Comparison of ENCODE assay signal across 10 mouse cellular contexts in the genomic region with DNA sequence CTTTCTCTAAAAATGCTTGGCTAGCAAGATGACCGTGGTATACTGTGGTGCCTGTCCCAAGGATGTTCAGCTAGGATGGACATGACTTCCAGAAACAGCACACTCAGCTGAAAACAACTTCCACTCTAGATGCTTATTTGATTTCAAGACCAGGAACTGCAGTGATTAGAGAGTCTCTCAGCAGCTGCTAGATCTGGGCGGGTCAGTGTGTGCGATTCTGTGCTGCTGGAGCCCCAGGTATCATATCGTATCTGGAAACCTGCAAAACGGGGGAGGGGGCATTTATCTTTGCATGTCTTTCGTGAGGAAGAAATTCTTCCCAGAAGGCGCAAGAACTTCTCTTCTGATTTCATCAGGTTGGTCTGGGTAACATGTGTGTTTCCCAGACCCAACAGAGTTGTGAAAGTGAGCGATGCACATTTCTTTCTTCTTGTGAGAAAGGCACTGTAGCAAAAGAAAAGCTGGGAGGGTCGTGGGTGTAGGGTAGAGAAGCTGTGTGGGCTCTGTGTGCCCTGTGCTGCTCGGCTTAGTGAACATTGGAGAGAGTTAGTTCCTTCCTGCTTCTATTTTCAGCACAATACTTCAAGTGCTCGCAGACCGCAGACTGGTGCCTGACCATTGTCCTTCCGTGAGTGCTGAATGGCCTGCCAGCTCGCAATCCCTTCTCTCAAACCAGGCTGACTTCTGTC.
DNase-seq lines count a peak whose midpoint lies in the region; ATAC-seq and TF ChIP-seq lines count a peak whose summit lies in the region.
"Had no signal": no experiment of that assay in that cellular context is flagged by ENCODE, and none has a peak within 500 bp of the region (broad histone marks: within the 10 kb centered on the region; RNA-seq: fewer than 3 reads in every experiment).

No protein-coding gene starts in this region.

- H3K4me3 ChIP-seq in left cerebral cortex, adult 2 months = no peak overlapping the region
- H3K4me3 ChIP-seq in heart, embryonic 12.5 days = no peak overlapping the region
- H3K4me3 ChIP-seq in hindbrain, embryonic 16.5 days (ENCODE audit: low read length) = no peak overlapping the region
- H3K4me3 ChIP-seq: erythroblast, embryonic 14.5 days; myocyte had no signal

- peak overlapping the region; percentile 59 for H3K4me2 ChIP-seq in heart, embryonic 12.5 days
- H3K4me2 ChIP-seq in hindbrain, embryonic 16.5 days (ENCODE audit: low read length) = no peak overlapping the region

- no peaks in the 10 kb centered on the region for H3K27me3 ChIP-seq in heart, embryonic 12.5 days (replicated peaks)
- no peaks in the 10 kb centered on the region for H3K27me3 ChIP-seq in hindbrain, embryonic 16.5 days (replicated peaks; ENCODE audit: control insufficient read depth, insufficient read depth, low read length)

- no peaks in the 10 kb centered on the region for H3K9me3 ChIP-seq in heart, embryonic 12.5 days (replicated peaks)
- H3K9me3 ChIP-seq in hindbrain, embryonic 16.5 days (ENCODE audit: control insufficient read depth, low read length) = no peaks in the 10 kb centered on the region

- H3K4me1 ChIP-seq in heart, embryonic 12.5 days (replicated peaks) = peaks cover 10% of the 10 kb centered on the region
- H3K4me1 ChIP-seq in hindbrain, embryonic 16.5 days (ENCODE audit: control insufficient read depth, insufficient read depth, low read depth, low read length) = no peaks in the 10 kb centered on the region

- no peak for TF ChIP-seq CTCF in left cerebral cortex, adult 2 months (IDR thresholded peaks at IDR 0.05)

- H3K27ac ChIP-seq in left cerebral cortex, adult 2 months = peak overlapping the region; percentile 48
- peak overlapping the region; percentile 77 for H3K27ac ChIP-seq in heart, embryonic 12.5 days (ENCODE audit: poor library complexity, severe bottlenecking)
- H3K27ac ChIP-seq in hindbrain, embryonic 16.5 days (ENCODE audit: low read depth, low read length) = no peak overlapping the region

- intact Hi-C loops in left cerebral cortex, adult 2 months (cut with DNase I) = no loop called here
- intact Hi-C loops in left cerebral cortex, postnatal 36 days (cut with DNase I) = no loop called here

- ATAC-seq in heart, embryonic 12.5 days (ENCODE audit: insufficient number of reproducible peaks, low FRiP score) = peak; percentile 79
- peak; percentile 84 for ATAC-seq in megakaryocyte, adult 5-6 weeks (ENCODE audit: poor library complexity, severe bottlenecking)
- ATAC-seq in hindbrain, embryonic 16.5 days = no peak

- 0 out of 2 replicates have a peak overlapping the region, but pooled peaks have one; percentile 36 for H3K9ac ChIP-seq in heart, embryonic 12.5 days
- no peak overlapping the region for H3K9ac ChIP-seq in hindbrain, embryonic 16.5 days (ENCODE audit: low read depth, low read length)

- 27% methylated on average over 14 of the region's 14 CpGs for WGBS in heart, embryonic 12.5 days
- WGBS in hindbrain, embryonic 16.5 days = 73% methylated on average over 14 of the region's 14 CpGs

- no peaks in the 10 kb centered on the region for H3K36me3 ChIP-seq in heart, embryonic 12.5 days
- no peaks in the 10 kb centered on the region for H3K36me3 ChIP-seq in hindbrain, embryonic 16.5 days (ENCODE audit: control insufficient read depth, insufficient read depth, low read length)

- DNase-seq in left cerebral cortex, adult 2 months (ENCODE audit: extremely low spot score in 1 of 2, low spot score in 2 of 2) = no peak
- no peak for DNase-seq in left cerebral cortex, postnatal 36 days (ENCODE audit: low spot score in 2 of 2)
- peak; percentile 10 to 32 for DNase-seq in kidney, postnatal 4 days
- DNase-seq in cerebellum, postnatal 25 days = no peak
- no peak for DNase-seq in retina, embryonic 14.5 days (ENCODE audit: low spot score)

Comparison
In these comparisons a context has a peak if more than half of its experiments do, and no peak if none do; other contexts are left out.
1. DNase-seq: peak in kidney, postnatal 4 days (2 of 2); none in left cerebral cortex, adult 2 months (0 of 2), left cerebral cortex, postnatal 36 days (0 of 2), cerebellum, postnatal 25 days (0 of 2) and retina, embryonic 14.5 days (single experiment).